Mouse (Mus musculus): ENCODE measurements at regions not wholly inside any gene's neighbourhood (a gene's known extent, or its start where the extent isn't known, plus 50 kb on each side); places are given as distances from the start of the nearest gene placed in this dataset.
A peak's percentile ranks its signal among the peaks of the same experiment; 100 is the strongest.

GRCm38 (mm10) chr3:3000199-3000598 is 2750.4 kb upstream of the Gm8797 start:
- H3K9me3 ChIP-seq (replicated peaks; ENCODE audit: control insufficient read depth, low read length) = peaks cover 25% of the 10 kb centered on the region
- no peaks in the 10 kb centered on the region for H3K27me3 ChIP-seq (ENCODE audit: control insufficient read depth, insufficient read depth, low read length)
- no peak overlapping the region for H3K4me2 ChIP-seq (ENCODE audit: low read depth, low read length)
- no peaks in the 10 kb centered on the region for H3K4me1 ChIP-seq (ENCODE audit: control insufficient read depth, insufficient read depth, low read length)
- no peaks in the 10 kb centered on the region for H3K36me3 ChIP-seq (replicated peaks; ENCODE audit: control insufficient read depth, insufficient read depth, low read depth, low read length)
- H3K4me3 ChIP-seq (ENCODE audit: low read depth, low read length) = no peak overlapping the region
- no peak overlapping the region for H3K27ac ChIP-seq (replicated peaks; ENCODE audit: low read depth, low read length)
- DNase-seq (ENCODE audit: low spot score) = no peak
- ATAC-seq (replicated peaks; ENCODE audit: insufficient number of reproducible peaks, low FRiP score, low TSS enrichment, low read depth) = no peak
- H3K9ac ChIP-seq (replicated peaks; ENCODE audit: low read length) = no peak overlapping the region

GRCm38 (mm10) chr3:3001224-3001623 is 2749.4 kb upstream of the Gm8797 start:
- Histone ChIP-seq H3K4me3 (ENCODE audit: low read depth, low read length) (no peak overlapping the region), H3K9me3 (replicated peaks; ENCODE audit: control insufficient read depth, low read length) (peaks cover 35% of the 10 kb centered on the region), H3K4me2 (ENCODE audit: low read depth, low read length) (no peak overlapping the region), H3K4me1 (ENCODE audit: control insufficient read depth, insufficient read depth, low read length) (no peaks in the 10 kb centered on the region), H3K9ac (replicated peaks; ENCODE audit: low read length) (no peak overlapping the region), H3K27me3 (ENCODE audit: control insufficient read depth, insufficient read depth, low read length) (no peaks in the 10 kb centered on the region), H3K27ac (replicated peaks; ENCODE audit: low read depth, low read length) (no peak overlapping the region), H3K36me3 (replicated peaks; ENCODE audit: control insufficient read depth, insufficient read depth, low read depth, low read length) (no peaks in the 10 kb centered on the region)
- ATAC-seq (replicated peaks; ENCODE audit: insufficient number of reproducible peaks, low FRiP score, low TSS enrichment, low read depth) (no peak), DNase-seq (ENCODE audit: low spot score) (no peak)
- 73% methylated on average over 4 of the region's 4 CpGs for WGBS

GRCm38 (mm10) chr3:3001639-3002038 is 2749.0 kb upstream of the Gm8797 start:
- no peak overlapping the region for H3K27ac ChIP-seq (replicated peaks; ENCODE audit: low read depth, low read length)
- H3K9me3 ChIP-seq (replicated peaks; ENCODE audit: control insufficient read depth, low read length) = peaks cover 36% of the 10 kb centered on the region
- no peaks in the 10 kb centered on the region for H3K27me3 ChIP-seq (ENCODE audit: control insufficient read depth, insufficient read depth, low read length)
- H3K4me3 ChIP-seq (ENCODE audit: low read depth, low read length) = no peak overlapping the region
- no peaks in the 10 kb centered on the region for H3K36me3 ChIP-seq (replicated peaks; ENCODE audit: control insufficient read depth, insufficient read depth, low read depth, low read length)
- H3K4me2 ChIP-seq (ENCODE audit: low read depth, low read length) = no peak overlapping the region
- H3K9ac ChIP-seq (replicated peaks; ENCODE audit: low read length) = no peak overlapping the region
- peak; percentile 44 for ATAC-seq (replicated peaks; ENCODE audit: insufficient number of reproducible peaks, low FRiP score, low TSS enrichment, low read depth)
- DNase-seq (ENCODE audit: low spot score) = no peak
- no peaks in the 10 kb centered on the region for H3K4me1 ChIP-seq (ENCODE audit: control insufficient read depth, insufficient read depth, low read length)

GRCm38 (mm10) chr3:3003425-3003824 is 2747.2 kb upstream of the Gm8797 start:
- H3K4me3 ChIP-seq (ENCODE audit: low read depth, low read length) = no peak overlapping the region
- H3K9me3 ChIP-seq (replicated peaks; ENCODE audit: control insufficient read depth, low read length) = peaks cover 41% of the 10 kb centered on the region
- 89% methylated on average over 1 of the region's 1 CpGs for WGBS
- no peak overlapping the region for H3K4me2 ChIP-seq (ENCODE audit: low read depth, low read length)
- no peaks in the 10 kb centered on the region for H3K4me1 ChIP-seq (ENCODE audit: control insufficient read depth, insufficient read depth, low read length)
- no peaks in the 10 kb centered on the region for H3K36me3 ChIP-seq (replicated peaks; ENCODE audit: control insufficient read depth, insufficient read depth, low read depth, low read length)
- no peak for ATAC-seq (replicated peaks; ENCODE audit: insufficient number of reproducible peaks, low FRiP score, low TSS enrichment, low read depth)
- DNase-seq (ENCODE audit: low spot score) = no peak
- no peaks in the 10 kb centered on the region for H3K27me3 ChIP-seq (ENCODE audit: control insufficient read depth, insufficient read depth, low read length)
- no peak overlapping the region for H3K9ac ChIP-seq (replicated peaks; ENCODE audit: low read length)
- H3K27ac ChIP-seq (replicated peaks; ENCODE audit: low read depth, low read length) = no peak overlapping the region

GRCm38 (mm10) chr3:3011111-3011510 is 2739.5 kb upstream of the Gm8797 start:
- H3K4me2 ChIP-seq (ENCODE audit: low read depth, low read length) = no peak overlapping the region
- H3K9ac ChIP-seq (replicated peaks; ENCODE audit: low read length) = no peak overlapping the region
- peaks cover 49% of the 10 kb centered on the region for H3K9me3 ChIP-seq (replicated peaks; ENCODE audit: control insufficient read depth, low read length)
- H3K4me3 ChIP-seq (ENCODE audit: low read depth, low read length) = no peak overlapping the region
- no peaks in the 10 kb centered on the region for H3K36me3 ChIP-seq (replicated peaks; ENCODE audit: control insufficient read depth, insufficient read depth, low read depth, low read length)
- no peaks in the 10 kb centered on the region for H3K4me1 ChIP-seq (ENCODE audit: control insufficient read depth, insufficient read depth, low read length)
- WGBS = 79% methylated on average over 1 of the region's 1 CpGs
- no peaks in the 10 kb centered on the region for H3K27me3 ChIP-seq (ENCODE audit: control insufficient read depth, insufficient read depth, low read length)
- DNase-seq (ENCODE audit: low spot score) (no peak), ATAC-seq (replicated peaks; ENCODE audit: insufficient number of reproducible peaks, low FRiP score, low TSS enrichment, low read depth) (no peak)
- H3K27ac ChIP-seq (replicated peaks; ENCODE audit: low read depth, low read length) = no peak overlapping the region

- Histone ChIP-seq H3K9ac (replicated peaks; ENCODE audit: low read length) (no peak overlapping the region), H3K27ac (replicated peaks; ENCODE audit: low read depth, low read length) (no peak overlapping the region), H3K27me3 (ENCODE audit: control insufficient read depth, insufficient read depth, low read length) (no peaks in the 10 kb centered on the region), H3K9me3 (replicated peaks; ENCODE audit: control insufficient read depth, low read length) (peaks cover 45% of the 10 kb centered on the region), H3K4me3 (ENCODE audit: low read depth, low read length) (no peak overlapping the region), H3K4me1 (ENCODE audit: control insufficient read depth, insufficient read depth, low read length) (no peaks in the 10 kb centered on the region), H3K36me3 (replicated peaks; ENCODE audit: control insufficient read depth, insufficient read depth, low read depth, low read length) (no peaks in the 10 kb centered on the region), H3K4me2 (ENCODE audit: low read depth, low read length) (no peak overlapping the region)
- ATAC-seq (replicated peaks; ENCODE audit: insufficient number of reproducible peaks, low FRiP score, low TSS enrichment, low read depth) (0 out of 2 replicates have a peak, but pooled peaks have one; percentile 2), DNase-seq (ENCODE audit: low spot score) (no peak)
- 79% methylated on average over 5 of the region's 5 CpGs for WGBS
These were observed 2737.7 kb upstream of the Gm8797 start for GRCm38 (mm10) chr3:3012951-3013350.

GRCm38 (mm10) chr3:3014978-3015377 is 2735.6 kb upstream of the Gm8797 start:
- ATAC-seq (replicated peaks; ENCODE audit: insufficient number of reproducible peaks, low FRiP score, low TSS enrichment, low read depth) = no peak

GRCm38 (mm10) chr3:3016572-3016971 is 2734.0 kb upstream of the Gm8797 start:
- peaks cover 39% of the 10 kb centered on the region for H3K9me3 ChIP-seq (replicated peaks; ENCODE audit: control insufficient read depth, low read length)
- H3K4me2 ChIP-seq (ENCODE audit: low read depth, low read length) = no peak overlapping the region
- H3K27ac ChIP-seq (replicated peaks; ENCODE audit: low read depth, low read length) = no peak overlapping the region
- WGBS = 93% methylated on average over 1 of the region's 1 CpGs
- DNase-seq (ENCODE audit: low spot score) (no peak), ATAC-seq (replicated peaks; ENCODE audit: insufficient number of reproducible peaks, low FRiP score, low TSS enrichment, low read depth) (no peak)
- no peak overlapping the region for H3K9ac ChIP-seq (replicated peaks; ENCODE audit: low read length)
- no peaks in the 10 kb centered on the region for H3K36me3 ChIP-seq (replicated peaks; ENCODE audit: control insufficient read depth, insufficient read depth, low read depth, low read length)
- H3K4me1 ChIP-seq (ENCODE audit: control insufficient read depth, insufficient read depth, low read length) = no peaks in the 10 kb centered on the region
- no peak overlapping the region for H3K4me3 ChIP-seq (ENCODE audit: low read depth, low read length)
- no peaks in the 10 kb centered on the region for H3K27me3 ChIP-seq (ENCODE audit: control insufficient read depth, insufficient read depth, low read length)

More at GRCm38 (mm10) chr3:3014978-3015377, 2735.6 kb upstream of the Gm8797 start:
- DNase-seq (ENCODE audit: low spot score) = no peak
- Histone ChIP-seq H3K27me3 (ENCODE audit: control insufficient read depth, insufficient read depth, low read length) (no peaks in the 10 kb centered on the region), H3K9ac (replicated peaks; ENCODE audit: low read length) (no peak overlapping the region), H3K27ac (replicated peaks; ENCODE audit: low read depth, low read length) (no peak overlapping the region), H3K36me3 (replicated peaks; ENCODE audit: control insufficient read depth, insufficient read depth, low read depth, low read length) (no peaks in the 10 kb centered on the region), H3K4me1 (ENCODE audit: control insufficient read depth, insufficient read depth, low read length) (no peaks in the 10 kb centered on the region), H3K9me3 (replicated peaks; ENCODE audit: control insufficient read depth, low read length) (peaks cover 45% of the 10 kb centered on the region), H3K4me3 (ENCODE audit: low read depth, low read length) (no peak overlapping the region), H3K4me2 (ENCODE audit: low read depth, low read length) (no peak overlapping the region)

Data from embryonic facial prominence, embryonic 11.5 days (tissue).